Mouse (Mus musculus) forebrain, embryonic 14.5 days (tissue): ENCODE results near the gene Lpo. TPM values are rescaled to one million over a fixed set of nuclear protein-coding genes. Genes with fewer than 3 reads are reported as not detected.

Experiments
- ATAC-seq: fragments of 200-750 bp; cut with Nextera tagmentation; 2 replicates; pipeline ENCODE4 v1.8.0; 2017; ENCODE audit warnings: mild to moderate bottlenecking, moderate library complexity
- DNase-seq: peaks from one replicate; pipeline ENCODE4 v3.0.0-alpha.2; 2015; ENCODE audit warnings: low spot score
- H3K27ac ChIP-seq: fragments of 300-500 bp; sonication (generic); 2 replicates; pipeline ENCODE4 v1.5.1; 2014; ENCODE audit warnings: low read depth, mild to moderate bottlenecking, control low read depth, low read length, moderate library complexity
- H3K27me3 ChIP-seq: fragments of 300-500 bp; sonication (generic); replicated peaks from 2 replicates; pipeline ENCODE4 v1.6.1; 2014; ENCODE audit warnings: low read length, control low read depth, mixed read lengths; ENCODE audit not compliant: control insufficient read depth, insufficient read depth
- H3K36me3 ChIP-seq: fragments of 300-500 bp; sonication (generic); 2 replicates; pipeline ENCODE4 v1.6.1; 2014; ENCODE audit warnings: low read length, control low read depth; ENCODE audit not compliant: control insufficient read depth, insufficient read depth
- H3K4me1 ChIP-seq: fragments of 300-500 bp; sonication (generic); 2 replicates; pipeline ENCODE4 v1.6.1; 2014; ENCODE audit warnings: antibody characterized with exemption, low read length, control low read depth; ENCODE audit not compliant: control insufficient read depth, insufficient read depth
- H3K4me2 ChIP-seq: fragments of 300-500 bp; sonication (generic); 2 replicates; pipeline ENCODE4 v1.6.1; 2014; ENCODE audit warnings: mild to moderate bottlenecking, control low read depth, low read length
- H3K4me3 ChIP-seq: fragments of 300-500 bp; sonication (generic); 2 replicates; pipeline ENCODE4 v1.5.1; 2014; ENCODE audit warnings: low read depth, low read length, control low read depth
- H3K9ac ChIP-seq: fragments of 300-500 bp; sonication (generic); 2 replicates; pipeline ENCODE4 v1.6.1; 2014; ENCODE audit warnings: mild to moderate bottlenecking, low read length, control low read depth, moderate library complexity
- H3K9me3 ChIP-seq: fragments of 300-500 bp; sonication (generic); replicated peaks from 2 replicates; pipeline ENCODE4 v1.6.1; 2016; ENCODE audit warnings: low read length, control low read depth, mixed read lengths; ENCODE audit not compliant: control insufficient read depth
- WGBS: fragments of 180-500 bp; shearing (Covaris S2); extraction: QIAGEN DNeasy Blood & Tissue Kit; methylation state at CpG from one replicate; pipeline ENCODE4 v1.1.7; 2014; 5-methylcytosine and 5-hydroxymethylcytosine counted together
- polyA plus RNA-seq: library from polyadenylated mRNA; unstranded; fragments of >200 nt; fragmentation: Nextera tagmentation; extraction: Ambion mirVana; gene quantifications from 2 replicates; pipeline ENCODE4 v1.2.1, GENCODE M21; 2014

Lpo gene
- polyA plus RNA-seq, 1 experiment from 2014 or later: 0.53 TPM

GRCm38 (mm10) chr11:87790088-87790487, 38.0 kb downstream of the Lpo start:
- ATAC-seq: no peak
- no peak for DNase-seq

DNA sequence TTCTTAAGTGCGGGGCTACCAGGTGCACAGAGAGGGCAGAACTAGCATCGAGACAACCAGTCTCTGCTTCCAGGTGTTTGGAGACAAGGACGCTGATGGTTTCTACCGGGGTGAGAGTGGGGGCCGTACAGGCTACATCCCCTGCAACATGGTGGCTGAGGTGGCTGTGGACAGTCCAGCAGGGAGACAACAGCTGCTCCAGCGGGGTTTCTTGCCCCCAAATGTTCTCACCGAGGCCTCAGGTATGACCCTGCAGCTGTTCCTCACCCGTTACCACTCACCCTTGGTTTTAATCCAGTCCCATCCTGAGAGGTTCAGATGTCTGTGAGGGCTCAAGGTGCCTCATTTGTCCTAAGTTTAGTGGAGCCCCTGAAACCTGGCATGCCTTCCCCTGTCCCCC, 48.0 kb downstream of the Lpo start:
- WGBS: 87% methylated on average over 8 of the region's 8 CpGs
- H3K27me3 ChIP-seq: no peaks in the 10 kb centered on the region

More at GRCm38 (mm10) chr11:87790088-87790487, 38.0 kb downstream of the Lpo start:
- no peaks in the 10 kb centered on the region for H3K9me3 ChIP-seq
- H3K36me3 ChIP-seq: 0 out of 2 replicates have a peak, but pooled peaks cover 6% of the 10 kb centered on the region
- H3K4me2 ChIP-seq: no peak overlapping the region
- no peak overlapping the region for H3K4me3 ChIP-seq
- no peaks in the 10 kb centered on the region for H3K27me3 ChIP-seq
- WGBS: 88% methylated on average over 6 of the region's 6 CpGs
- H3K4me1 ChIP-seq: no peaks in the 10 kb centered on the region
- H3K27ac ChIP-seq: no peak overlapping the region
- H3K9ac ChIP-seq: no peak overlapping the region

DNA sequence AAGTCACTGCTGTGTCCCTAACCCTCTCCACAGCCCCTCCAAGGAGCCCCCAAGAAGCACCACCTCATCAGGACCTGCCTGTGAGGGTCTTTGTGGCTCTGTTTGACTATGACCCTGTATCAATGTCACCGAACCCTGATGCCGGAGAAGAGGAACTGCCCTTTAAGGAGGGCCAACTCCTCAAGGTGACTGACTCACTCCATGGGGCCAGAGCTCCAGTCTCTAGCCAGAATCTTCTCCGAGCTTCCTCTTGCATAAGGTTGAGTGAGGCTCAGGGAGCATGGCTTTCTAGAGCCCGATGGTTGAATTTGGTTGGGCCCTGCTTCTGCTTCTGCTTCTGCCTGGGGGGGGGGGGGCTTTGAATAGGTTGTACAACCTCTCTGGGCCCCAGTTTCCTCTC, 48.7 kb downstream of the Lpo start:
- H3K36me3 ChIP-seq: peaks cover 35% of the 10 kb centered on the region
- 89% methylated on average over 4 of the region's 4 CpGs for WGBS
- H3K9me3 ChIP-seq: no peaks in the 10 kb centered on the region
- no peak overlapping the region for H3K4me2 ChIP-seq
- H3K9ac ChIP-seq: no peak overlapping the region
- H3K4me1 ChIP-seq: peaks cover 6% of the 10 kb centered on the region; the same call in 1 of the 2 replicates
- H3K27me3 ChIP-seq: no peaks in the 10 kb centered on the region
- ATAC-seq (no peak), DNase-seq (no peak)
- H3K4me3 ChIP-seq: no peak overlapping the region
- H3K27ac ChIP-seq: no peak overlapping the region

More for the DNA sequence above, 48.0 kb downstream of the Lpo start:
- DNase-seq: no peak
- Histone ChIP-seq H3K36me3 (peaks cover 32% of the 10 kb centered on the region), H3K4me2 (no peak overlapping the region), H3K4me1 (peaks cover 6% of the 10 kb centered on the region; the same call in 1 of the 2 replicates), H3K9me3 (no peaks in the 10 kb centered on the region), H3K9ac (no peak overlapping the region), H3K4me3 (no peak overlapping the region), H3K27ac (no peak overlapping the region)
- ATAC-seq: no peak

GRCm38 (mm10) chr11:87778915-87779314, 49.2 kb downstream of the Lpo start:
- Histone ChIP-seq H3K27ac (no peak overlapping the region), H3K9ac (no peak overlapping the region), H3K4me1 (peaks cover 6% of the 10 kb centered on the region; the same call in 1 of the 2 replicates), H3K9me3 (no peaks in the 10 kb centered on the region), H3K4me2 (peak overlapping the region; percentile 59; the same call in 1 of the 2 replicates), H3K36me3 (peaks cover 37% of the 10 kb centered on the region), H3K27me3 (no peaks in the 10 kb centered on the region), H3K4me3 (no peak overlapping the region; the same call in 1 of the 2 replicates)
- 35% methylated on average over 12 of the region's 12 CpGs for WGBS
- 0 out of 2 replicates have a peak, but pooled peaks have one; percentile 4 for ATAC-seq
- DNase-seq: no peak

GRCm38 (mm10) chr11:87778100-87778765, 49.9 kb downstream of the Lpo start:
- Histone ChIP-seq H3K4me2 (peak overlapping the region; percentile 59), H3K27me3 (no peaks in the 10 kb centered on the region), H3K36me3 (peaks cover 39% of the 10 kb centered on the region), H3K27ac (no peak overlapping the region), H3K4me3 (peak overlapping the region; percentile 28), H3K9ac (peak overlapping the region; percentile 58), H3K4me1 (peaks cover 6% of the 10 kb centered on the region; the same call in 1 of the 2 replicates), H3K9me3 (no peaks in the 10 kb centered on the region)
- WGBS: 5% methylated on average over 29 of the region's 32 CpGs
- peak; percentile 89 for ATAC-seq
- peak; percentile 66 for DNase-seq

- Histone ChIP-seq H3K9ac (no peak overlapping the region), H3K27ac (no peak overlapping the region), H3K9me3 (no peaks in the 10 kb centered on the region), H3K4me1 (no peaks in the 10 kb centered on the region), H3K27me3 (no peaks in the 10 kb centered on the region), H3K4me2 (no peak overlapping the region), H3K4me3 (no peak overlapping the region), H3K36me3 (peaks cover 69% of the 10 kb centered on the region)
- DNase-seq (no peak), ATAC-seq (no peak)
- WGBS: 94% methylated on average over 3 of the region's 3 CpGs
Observed at GRCm38 (mm10) chr11:87772354-87772753, 55.7 kb downstream of the Lpo start.

DNA sequence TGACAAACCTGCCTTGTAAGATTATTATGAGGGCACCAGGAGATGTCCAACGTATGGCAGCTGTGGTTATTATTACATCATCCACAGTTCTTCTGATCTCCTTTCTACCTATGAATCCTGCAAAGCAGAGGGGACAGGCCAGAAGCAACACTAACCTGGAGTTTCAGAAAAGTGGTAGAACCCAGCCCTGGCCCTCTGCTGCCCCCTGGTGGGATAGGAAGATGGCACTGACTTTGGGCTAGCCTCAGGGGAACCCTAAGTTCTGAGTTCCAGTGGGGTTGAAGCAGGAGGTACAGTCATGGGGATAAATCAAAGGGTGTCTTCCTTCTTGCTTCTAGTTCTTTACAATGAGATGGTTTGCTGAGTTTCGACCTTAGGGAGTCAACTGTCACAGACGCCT, 57.1 kb downstream of the Lpo start:
- Histone ChIP-seq H3K9ac (no peak overlapping the region), H3K36me3 (peaks cover 65% of the 10 kb centered on the region), H3K4me2 (no peak overlapping the region), H3K4me1 (no peaks in the 10 kb centered on the region), H3K4me3 (no peak overlapping the region), H3K27ac (no peak overlapping the region), H3K27me3 (no peaks in the 10 kb centered on the region), H3K9me3 (no peaks in the 10 kb centered on the region)
- no peak for ATAC-seq
- peak; percentile 59 for DNase-seq
- 63% methylated on average over 3 of the region's 3 CpGs for WGBS

DNA sequence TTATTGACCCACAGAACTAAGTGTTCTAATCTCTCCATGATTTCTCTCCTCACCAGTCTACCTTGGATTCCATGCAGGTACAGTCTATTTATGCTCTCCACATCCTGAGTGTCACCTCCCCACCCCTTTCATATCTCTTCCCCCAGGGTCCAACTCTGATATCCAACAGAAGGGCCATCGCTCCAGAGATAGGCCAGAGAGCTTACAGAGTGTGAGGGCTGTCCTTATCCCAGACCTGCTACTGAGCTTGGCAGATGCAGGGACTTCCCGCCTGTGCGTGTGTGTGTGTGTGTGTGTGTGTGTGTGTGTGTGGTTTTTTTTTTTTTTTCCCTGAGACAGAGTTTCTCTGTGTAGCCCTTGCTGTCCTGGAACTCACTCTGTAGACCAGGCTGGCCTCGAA, 59.3 kb downstream of the Lpo start:
- 89% methylated on average over 4 of the region's 4 CpGs for WGBS
- H3K9me3 ChIP-seq: no peaks in the 10 kb centered on the region
- no peak overlapping the region for H3K27ac ChIP-seq
- H3K4me3 ChIP-seq: no peak overlapping the region
- peaks cover 50% of the 10 kb centered on the region for H3K36me3 ChIP-seq
- no peak for DNase-seq
- ATAC-seq: no peak
- no peak overlapping the region for H3K9ac ChIP-seq
- no peak overlapping the region for H3K4me2 ChIP-seq
- H3K27me3 ChIP-seq: no peaks in the 10 kb centered on the region
- H3K4me1 ChIP-seq: peaks cover 9% of the 10 kb centered on the region
